Mouse (Mus musculus) lung, embryonic 16.5 days (tissue): ENCODE data around the gene Tacr2. TPM values are rescaled to one million over a fixed set of nuclear protein-coding genes. Genes with fewer than 3 reads are reported as not detected.

Experiments used
- ATAC-seq: fragments of 200-750 bp; cut with Nextera tagmentation; 2 replicates; pipeline ENCODE4 v1.8.0; 2017; ENCODE audit warnings: low read depth, mild to moderate bottlenecking, moderate library complexity
- H3K27ac ChIP-seq: fragments of 300-500 bp; sonication (generic); 2 replicates; pipeline ENCODE4 v1.5.1; 2014; ENCODE audit warnings: mild to moderate bottlenecking, control low read depth, low read length
- H3K27me3 ChIP-seq: fragments of 300-500 bp; sonication (generic); 2 replicates; pipeline ENCODE4 v1.6.1; 2014; ENCODE audit warnings: low read depth, low read length, mixed read lengths; ENCODE audit not compliant: control insufficient read depth, insufficient read depth
- H3K36me3 ChIP-seq: fragments of 300-500 bp; sonication (generic); 2 replicates; pipeline ENCODE4 v1.6.1; 2014; ENCODE audit warnings: low read length; ENCODE audit not compliant: control insufficient read depth, insufficient read depth
- H3K4me1 ChIP-seq: fragments of 300-500 bp; sonication (generic); replicated peaks from 2 replicates; pipeline ENCODE4 v1.6.1; 2014; ENCODE audit warnings: low read length, mixed read lengths; ENCODE audit not compliant: control insufficient read depth, insufficient read depth
- H3K4me2 ChIP-seq: fragments of 300-500 bp; sonication (generic); 2 replicates; pipeline ENCODE4 v1.6.1; 2014; ENCODE audit warnings: low read depth, low read length, control low read depth
- H3K4me3 ChIP-seq: fragments of 300-500 bp; sonication (generic); 2 replicates; pipeline ENCODE4 v1.5.1; 2014; ENCODE audit warnings: mild to moderate bottlenecking, low read length, control low read depth
- H3K9ac ChIP-seq: fragments of 300-500 bp; sonication (generic); 2 replicates; pipeline ENCODE4 v1.6.1; 2014; ENCODE audit warnings: low read length, control low read depth
- H3K9me3 ChIP-seq: fragments of 300-500 bp; sonication (generic); 2 replicates; pipeline ENCODE4 v1.6.1; 2016; ENCODE audit warnings: low read length; ENCODE audit not compliant: control insufficient read depth
- WGBS: fragments of 180-500 bp; shearing (Covaris S2); extraction: QIAGEN DNeasy Blood & Tissue Kit; methylation state at CpG from one replicate; pipeline ENCODE4 v1.1.7; 2014; 5-methylcytosine and 5-hydroxymethylcytosine counted together
- polyA plus RNA-seq: library from polyadenylated mRNA; unstranded; fragments of >200 nt; fragmentation: Nextera tagmentation; extraction: Ambion mirVana; gene quantifications from 2 replicates; pipeline ENCODE4 v1.2.1, GENCODE M21; 2015

Tacr2 gene
- 0.72 and 0.87 TPM in 2 replicates for polyA plus RNA-seq

- 51% methylated on average over 12 of the region's 12 CpGs for WGBS
- H3K4me2 ChIP-seq = no peak within 1 kb of the TSS
- H3K27ac ChIP-seq = no peak within 1 kb of the TSS
- H3K27me3 ChIP-seq = no peaks in the 10 kb centered on the region
- H3K9ac ChIP-seq = no peak within 1 kb of the TSS
- H3K9me3 ChIP-seq = no peaks in the 10 kb centered on the region
- peaks cover 13% of the 10 kb centered on the region for H3K4me1 ChIP-seq
- H3K4me3 ChIP-seq = no peak within 1 kb of the TSS
- H3K36me3 ChIP-seq = no peaks in the 10 kb centered on the region
- ATAC-seq = no peak
These were observed at the start of gene Tacr2 for GRCm38 (mm10) chr10:62252000-62252488. Gene Tacr2 (plus strand): TSS chr10:62252438.

GRCm38 (mm10) chr10:62202574-62202973 is 49.7 kb upstream of the Tacr2 start:
- Histone ChIP-seq H3K4me3 (no peak overlapping the region), H3K9me3 (no peaks in the 10 kb centered on the region), H3K4me1 (no peaks in the 10 kb centered on the region), H3K9ac (no peak overlapping the region), H3K27ac (no peak overlapping the region), H3K4me2 (no peak overlapping the region), H3K36me3 (no peaks in the 10 kb centered on the region), H3K27me3 (no peaks in the 10 kb centered on the region)
- WGBS = 73% methylated on average over 6 of the region's 6 CpGs
- ATAC-seq = no peak

- Histone ChIP-seq H3K27ac (peak overlapping the region; percentile 65), H3K9ac (no peak overlapping the region), H3K9me3 (no peaks in the 10 kb centered on the region), H3K4me1 (peaks cover 16% of the 10 kb centered on the region; the same call in 1 of the 2 replicates), H3K4me3 (no peak overlapping the region), H3K4me2 (no peak overlapping the region), H3K27me3 (no peaks in the 10 kb centered on the region), H3K36me3 (peaks cover 2% of the 10 kb centered on the region; the same call in 1 of the 2 replicates)
- peak; percentile 87 for ATAC-seq
- WGBS = 30% methylated on average over 10 of the region's 10 CpGs
These were observed 43.9 kb upstream of the Tacr2 start for GRCm38 (mm10) chr10:62208241-62208896.

GRCm38 (mm10) chr10:62211310-62211709 is 40.9 kb upstream of the Tacr2 start:
- WGBS = 56% methylated on average over 5 of the region's 6 CpGs
- peak overlapping the region; percentile 71 for H3K27ac ChIP-seq
- ATAC-seq = no peak

GRCm38 (mm10) chr10:62215169-62215616 is 37.0 kb upstream of the Tacr2 start:
- Histone ChIP-seq H3K27me3 (no peaks in the 10 kb centered on the region), H3K4me1 (peaks cover 27% of the 10 kb centered on the region), H3K27ac (no peak overlapping the region), H3K4me3 (no peak overlapping the region), H3K4me2 (no peak overlapping the region), H3K9ac (no peak overlapping the region), H3K9me3 (no peaks in the 10 kb centered on the region), H3K36me3 (peaks cover 2% of the 10 kb centered on the region; the same call in 1 of the 2 replicates)
- ATAC-seq = no peak
- 40% methylated on average over 5 of the region's 5 CpGs for WGBS

More at GRCm38 (mm10) chr10:62211310-62211709, 40.9 kb upstream of the Tacr2 start:
- H3K9me3 ChIP-seq = no peaks in the 10 kb centered on the region
- H3K27me3 ChIP-seq = no peaks in the 10 kb centered on the region
- no peak overlapping the region for H3K4me3 ChIP-seq
- H3K36me3 ChIP-seq = peaks cover 2% of the 10 kb centered on the region; the same call in 1 of the 2 replicates
- H3K4me1 ChIP-seq = peaks cover 17% of the 10 kb centered on the region
- H3K9ac ChIP-seq = no peak overlapping the region
- H3K4me2 ChIP-seq = no peak overlapping the region

GRCm38 (mm10) chr10:62215633-62216032 is 36.6 kb upstream of the Tacr2 start:
- Histone ChIP-seq H3K36me3 (peaks cover 2% of the 10 kb centered on the region; the same call in 1 of the 2 replicates), H3K4me1 (peaks cover 30% of the 10 kb centered on the region), H3K4me2 (no peak overlapping the region), H3K9ac (no peak overlapping the region), H3K27me3 (no peaks in the 10 kb centered on the region), H3K4me3 (no peak overlapping the region), H3K27ac (no peak overlapping the region), H3K9me3 (no peaks in the 10 kb centered on the region)
- 94% methylated on average over 8 of the region's 8 CpGs for WGBS
- ATAC-seq = no peak

GRCm38 (mm10) chr10:62216595-62216994 is 35.6 kb upstream of the Tacr2 start:
- H3K4me3 ChIP-seq = no peak overlapping the region
- H3K9ac ChIP-seq = 0 out of 2 replicates have a peak overlapping the region, but pooled peaks have one; percentile 0
- no peaks in the 10 kb centered on the region for H3K9me3 ChIP-seq
- H3K4me1 ChIP-seq = peaks cover 32% of the 10 kb centered on the region
- 33% methylated on average over 5 of the region's 5 CpGs for WGBS
- H3K36me3 ChIP-seq = peaks cover 2% of the 10 kb centered on the region; the same call in 1 of the 2 replicates
- H3K27me3 ChIP-seq = no peaks in the 10 kb centered on the region
- H3K27ac ChIP-seq = peak overlapping the region; percentile 89
- peak; percentile 29; the same call in 1 of the 2 replicates for ATAC-seq
- H3K4me2 ChIP-seq = 0 out of 2 replicates have a peak overlapping the region, but pooled peaks have one; percentile 20

GRCm38 (mm10) chr10:62217196-62217595 is 35.0 kb upstream of the Tacr2 start:
- no peak overlapping the region for H3K4me3 ChIP-seq
- peak overlapping the region; percentile 89 for H3K27ac ChIP-seq
- peaks cover 2% of the 10 kb centered on the region; the same call in 1 of the 2 replicates for H3K36me3 ChIP-seq
- H3K4me2 ChIP-seq = 0 out of 2 replicates have a peak overlapping the region, but pooled peaks have one; percentile 20
- 0 out of 2 replicates have a peak overlapping the region, but pooled peaks have one; percentile 0 for H3K9ac ChIP-seq
- peaks cover 32% of the 10 kb centered on the region for H3K4me1 ChIP-seq
- peak; percentile 59 for ATAC-seq
- no peaks in the 10 kb centered on the region for H3K9me3 ChIP-seq
- 57% methylated on average over 8 of the region's 8 CpGs for WGBS
- H3K27me3 ChIP-seq = no peaks in the 10 kb centered on the region

GRCm38 (mm10) chr10:62218044-62218788 is 34.0 kb upstream of the Tacr2 start:
- H3K9ac ChIP-seq = peak overlapping the region; percentile 19; the same call in 1 of the 2 replicates
- WGBS = 72% methylated on average over 19 of the region's 19 CpGs

More at GRCm38 (mm10) chr10:62218044-62218788, 34.0 kb upstream of the Tacr2 start:
- ATAC-seq = no peak
- Histone ChIP-seq H3K27ac (peak overlapping the region; percentile 89), H3K27me3 (no peaks in the 10 kb centered on the region), H3K4me3 (no peak overlapping the region), H3K4me1 (peaks cover 35% of the 10 kb centered on the region), H3K4me2 (no peak overlapping the region), H3K36me3 (no peaks in the 10 kb centered on the region), H3K9me3 (no peaks in the 10 kb centered on the region)
